In the genomic region with DNA sequence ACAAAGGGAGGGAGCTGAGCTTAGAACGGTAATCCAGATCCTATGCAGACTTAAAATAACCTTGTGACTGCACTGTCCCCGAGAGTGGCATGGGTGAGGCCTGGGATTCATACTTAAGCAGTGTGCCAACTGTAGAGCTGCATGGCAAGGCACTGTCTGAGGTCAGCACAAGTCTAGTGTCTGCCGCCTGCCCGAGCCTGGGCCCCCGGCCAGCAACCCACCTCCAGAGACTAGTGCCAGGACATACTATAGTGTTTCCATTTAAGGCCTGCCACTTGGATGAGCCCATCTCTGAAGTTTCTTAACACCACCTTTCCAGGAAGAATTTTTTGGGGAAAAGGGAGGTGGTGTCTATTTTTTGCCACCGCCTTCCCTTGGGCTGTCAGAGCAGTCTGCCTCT, we compare ENCODE assay signal across 9 mouse cellular contexts. TPM values are rescaled to one million over a fixed set of nuclear protein-coding genes. Genes with fewer than 3 reads are reported as not detected.
DNase-seq lines count a peak whose midpoint lies in the region; ATAC-seq and TF ChIP-seq lines count a peak whose summit lies in the region.
"Had no signal": no experiment of that assay in that cellular context is flagged by ENCODE, and none has a peak within 500 bp of the region (broad histone marks: within the 10 kb centered on the region; RNA-seq: fewer than 3 reads in every experiment).

No protein-coding gene starts in this region.

- H3K27ac ChIP-seq in neural tube, embryonic 11.5 days (ENCODE audit: low read depth, low read length): no peak overlapping the region
- H3K27ac ChIP-seq in forebrain, embryonic 12.5 days: no peak overlapping the region
- H3K27ac ChIP-seq in midbrain, postnatal 0 days (ENCODE audit: low read depth, low read length): no peak overlapping the region

- H3K9ac ChIP-seq in neural tube, embryonic 11.5 days (ENCODE audit: low read length): no peak overlapping the region
- 0 out of 2 replicates have a peak overlapping the region, but pooled peaks have one; percentile 96 for H3K9ac ChIP-seq in forebrain, embryonic 12.5 days
- 0 out of 2 replicates have a peak overlapping the region, but pooled peaks have one; percentile 91 for H3K9ac ChIP-seq in midbrain, postnatal 0 days (replicated peaks; ENCODE audit: low read length, poor library complexity, severe bottlenecking)

- peak overlapping the region; percentile 49 for H3K4me2 ChIP-seq in neural tube, embryonic 11.5 days (ENCODE audit: low read depth)
- peak overlapping the region; percentile 74 for H3K4me2 ChIP-seq in forebrain, embryonic 12.5 days
- H3K4me2 ChIP-seq in midbrain, postnatal 0 days (ENCODE audit: low read depth, low read length, poor library complexity, severe bottlenecking): peak overlapping the region; percentile 69

- no peak for DNase-seq in neural tube, embryonic 11.5 days (ENCODE audit: low spot score)
- no peak for DNase-seq in neural tube, embryonic 10.5 days (ENCODE audit: extremely low spot score, low spot score)
- peak; percentile 65 to 78 for DNase-seq in heart, postnatal 10 days
- peak; percentile 49 for DNase-seq in left cerebral cortex, postnatal 4 days
- DNase-seq in midbrain, postnatal 0 days (ENCODE audit: low spot score): no peak
- DNase-seq in spleen, adult 12 weeks (ENCODE audit: low spot score): no peak
- DNase-seq in layer of hippocampus, adult 18-20 months (ENCODE audit: low spot score in 2 of 2): no peak

- H3K4me1 ChIP-seq in neural tube, embryonic 11.5 days (ENCODE audit: control insufficient read depth, insufficient read depth, low read length): peaks cover 12% of the 10 kb centered on the region; the same call in 1 of the 2 replicates
- H3K4me1 ChIP-seq in forebrain, embryonic 12.5 days: peaks cover 43% of the 10 kb centered on the region
- H3K4me1 ChIP-seq in midbrain, postnatal 0 days (ENCODE audit: insufficient read depth, low read length): peaks cover 13% of the 10 kb centered on the region

- 78% methylated on average over 6 of the region's 6 CpGs for WGBS in neural tube, embryonic 11.5 days
- WGBS in forebrain, embryonic 12.5 days: 61% methylated on average over 6 of the region's 6 CpGs
- 44% methylated on average over 6 of the region's 6 CpGs for WGBS in midbrain, postnatal 0 days

- no peak for ATAC-seq in neural tube, embryonic 11.5 days (ENCODE audit: insufficient read depth, low FRiP score, low TSS enrichment)
- no peak for ATAC-seq in forebrain, embryonic 12.5 days (ENCODE audit: low FRiP score)
- ATAC-seq in midbrain, postnatal 0 days (ENCODE audit: low FRiP score): no peak
- ATAC-seq: Patski had no signal

- H3K9me3 ChIP-seq in neural tube, embryonic 11.5 days (ENCODE audit: control insufficient read depth, low read length): no peaks in the 10 kb centered on the region
- no peaks in the 10 kb centered on the region for H3K9me3 ChIP-seq in forebrain, embryonic 12.5 days
- no peaks in the 10 kb centered on the region for H3K9me3 ChIP-seq in midbrain, postnatal 0 days (ENCODE audit: low read length)

- no peak for TF ChIP-seq CTCF in midbrain, postnatal 0 days (IDR thresholded peaks at IDR 0.05)

- no peaks in the 10 kb centered on the region for H3K36me3 ChIP-seq in neural tube, embryonic 11.5 days (ENCODE audit: control insufficient read depth, insufficient read depth, low read length)
- H3K36me3 ChIP-seq in forebrain, embryonic 12.5 days (replicated peaks): no peaks in the 10 kb centered on the region
- H3K36me3 ChIP-seq in midbrain, postnatal 0 days (ENCODE audit: insufficient read depth, low read length): no peaks in the 10 kb centered on the region

- intact Hi-C loops in heart, postnatal 10 days (cut with DNase I): loop anchor here (5.0 kb wide), 2 partner anchors 48 to 102 kb away; no protein-coding TSS in a partner anchor
- intact Hi-C loops in left cerebral cortex, postnatal 4 days (cut with DNase I): loop anchor here (5.0 to 10.0 kb wide), 3 partner anchors 102 to 533 kb away; partner anchors contain the start of gene Cytip

- no peaks in the 10 kb centered on the region for H3K27me3 ChIP-seq in neural tube, embryonic 11.5 days (ENCODE audit: control insufficient read depth, insufficient read depth, low read length)
- H3K27me3 ChIP-seq in forebrain, embryonic 12.5 days: no peaks in the 10 kb centered on the region
- no peaks in the 10 kb centered on the region for H3K27me3 ChIP-seq in midbrain, postnatal 0 days (ENCODE audit: insufficient read depth, low read length)
- H3K27me3 ChIP-seq: Patski had no signal

- no peak overlapping the region; the same call in 1 of the 2 replicates for H3K4me3 ChIP-seq in neural tube, embryonic 11.5 days (ENCODE audit: low read depth, low read length)
- H3K4me3 ChIP-seq in forebrain, embryonic 12.5 days (replicated peaks): peak overlapping the region; percentile 87
- H3K4me3 ChIP-seq in midbrain, postnatal 0 days (ENCODE audit: low read depth, low read length): peak overlapping the region; percentile 89

RNA-seq across cellular contexts. Expression of gene Acvr1, which starts 1.7 kb away (rescaled TPM):
- 6.6 and 7.3 TPM in 2 replicates for polyA plus RNA-seq in neural tube, embryonic 11.5 days (2014; fragmentation: Nextera tagmentation; extraction: Ambion mirVana)
- polyA plus RNA-seq in forebrain, embryonic 12.5 days (2016; fragmentation: Nextera tagmentation; extraction: Ambion mirVana): 3.5 and 4.6 TPM in 2 replicates
- total RNA-seq in heart, postnatal 10 days (2021): 10 to 100 TPM; 24.2 to 31.8 TPM
- total RNA-seq in left cerebral cortex, postnatal 4 days (2021): 10 to 100 TPM; 50.1 to 56.7 TPM
- total RNA-seq in midbrain, postnatal 0 days (2014; rRNA removed): 10.0 and 12.6 TPM in 2 replicates
- polyA plus RNA-seq in midbrain, postnatal 0 days (2015; fragmentation: Nextera tagmentation; extraction: Ambion mirVana): 3.6 and 4.1 TPM in 2 replicates
- 10 to 100 TPM; 43.3 to 45.7 TPM for total RNA-seq in layer of hippocampus, adult 18-20 months (2021)

RNA-seq across cellular contexts. Expression of gene Upp2, which starts 1.8 kb away (rescaled TPM):
- polyA plus RNA-seq in neural tube, embryonic 11.5 days (2014; fragmentation: Nextera tagmentation; extraction: Ambion mirVana): 7.0 and 8.8 TPM in 2 replicates
- polyA plus RNA-seq in forebrain, embryonic 12.5 days (2016; fragmentation: Nextera tagmentation; extraction: Ambion mirVana): 7.3 and 7.5 TPM in 2 replicates
- total RNA-seq in heart, postnatal 10 days (2021): 1 to 10 TPM; 1.8 to 2.6 TPM
- 10 to 100 TPM; 10.1 to 12.2 TPM for total RNA-seq in left cerebral cortex, postnatal 4 days (2021)
- total RNA-seq in midbrain, postnatal 0 days (2014; rRNA removed): 6.7 and 11.6 TPM in 2 replicates
- 9.8 and 11.6 TPM in 2 replicates for polyA plus RNA-seq in midbrain, postnatal 0 days (2015; fragmentation: Nextera tagmentation; extraction: Ambion mirVana)
- total RNA-seq in layer of hippocampus, adult 18-20 months (2021): 10 to 100 TPM; 31.9 to 35.6 TPM

Comparison
In these comparisons a context has a peak if more than half of its experiments do, and no peak if none do; other contexts are left out.
1. DNase-seq: peak in heart, postnatal 10 days (2 of 2) and left cerebral cortex, postnatal 4 days (single experiment); none in neural tube, embryonic 11.5 days (single experiment), neural tube, embryonic 10.5 days (single experiment), midbrain, postnatal 0 days (single experiment), spleen, adult 12 weeks (single experiment) and layer of hippocampus, adult 18-20 months (0 of 2).
2. Peak in every context shown above with its lines, with median percentiles within 50 percentile points of each other: H3K4me2 ChIP-seq.